Mouse (Mus musculus) forebrain, embryonic 16.5 days (tissue): ENCODE measurements at regions not wholly inside any gene's neighbourhood (a gene's known extent, or its start where the extent isn't known, plus 50 kb on each side); places are given as distances from the start of the nearest gene placed in this dataset.

ENCODE experiments used
- ATAC-seq: fragments of 200-750 bp; cut with Nextera tagmentation; 2 replicates; pipeline ENCODE4 v1.8.0; 2017; ENCODE audit warnings: mild to moderate bottlenecking, moderate library complexity
- H3K27ac ChIP-seq: fragments of 300-500 bp; sonication (generic); 2 replicates; pipeline ENCODE4 v1.5.1; 2014; ENCODE audit warnings: low read length, control low read depth
- H3K27me3 ChIP-seq: fragments of 300-500 bp; sonication (generic); replicated peaks from 2 replicates; pipeline ENCODE4 v1.6.1; 2014; ENCODE audit warnings: low read length; ENCODE audit not compliant: control insufficient read depth, insufficient read depth
- H3K36me3 ChIP-seq: fragments of 300-500 bp; sonication (generic); 2 replicates; pipeline ENCODE4 v1.6.1; 2014; ENCODE audit not compliant: control insufficient read depth, insufficient read depth
- H3K4me1 ChIP-seq: fragments of 300-500 bp; sonication (generic); replicated peaks from 2 replicates; pipeline ENCODE4 v1.6.1; 2014; ENCODE audit warnings: low read length; ENCODE audit not compliant: control insufficient read depth, insufficient read depth
- H3K4me2 ChIP-seq: fragments of 300-500 bp; sonication (generic); 2 replicates; pipeline ENCODE4 v1.6.1; 2014; ENCODE audit warnings: mild to moderate bottlenecking, low read length, control low read depth
- H3K4me3 ChIP-seq: fragments of 300-500 bp; sonication (generic); replicated peaks from 2 replicates; pipeline ENCODE4 v1.5.1; 2014; ENCODE audit warnings: mild to moderate bottlenecking, low read length, control low read depth
- H3K9ac ChIP-seq: fragments of 300-500 bp; sonication (generic); replicated peaks from 2 replicates; pipeline ENCODE4 v1.6.1; 2014; ENCODE audit warnings: low read depth, low read length, control low read depth
- H3K9me3 ChIP-seq: fragments of 300-500 bp; sonication (generic); 2 replicates; pipeline ENCODE4 v1.6.1; 2016; ENCODE audit warnings: low read length; ENCODE audit not compliant: control insufficient read depth
- WGBS: fragments of 180-500 bp; shearing (Covaris S2); extraction: QIAGEN DNeasy Blood & Tissue Kit; methylation state at CpG from one replicate; pipeline ENCODE4 v1.1.7; 2014; 5-methylcytosine and 5-hydroxymethylcytosine counted together

GRCm38 (mm10) chr17:60018752-60019323 lies 1005.7 kb upstream of the Nudt12 start:
- Histone ChIP-seq H3K27ac (no peak overlapping the region), H3K9me3 (no peaks in the 10 kb centered on the region), H3K9ac (no peak overlapping the region), H3K4me2 (no peak overlapping the region), H3K27me3 (no peaks in the 10 kb centered on the region), H3K4me3 (no peak overlapping the region), H3K4me1 (peaks cover 2% of the 10 kb centered on the region; the same call in 1 of the 2 replicates), H3K36me3 (no peaks in the 10 kb centered on the region)
- 30% methylated on average over 6 of the region's 6 CpGs for WGBS
- peak; percentile 55 for ATAC-seq

GRCm38 (mm10) chr17:59997952-59998351 lies 984.8 kb upstream of the Nudt12 start:
- Histone ChIP-seq H3K9me3 (no peaks in the 10 kb centered on the region), H3K36me3 (no peaks in the 10 kb centered on the region), H3K4me1 (no peaks in the 10 kb centered on the region), H3K27me3 (no peaks in the 10 kb centered on the region), H3K4me2 (no peak overlapping the region), H3K27ac (no peak overlapping the region), H3K4me3 (no peak overlapping the region), H3K9ac (no peak overlapping the region)
- WGBS: 80% methylated on average over 4 of the region's 4 CpGs
- ATAC-seq: no peak

GRCm38 (mm10) chr17:59979325-59979880 lies 966.2 kb upstream of the Nudt12 start:
- Histone ChIP-seq H3K9ac (no peak overlapping the region), H3K27ac (no peak overlapping the region), H3K9me3 (no peaks in the 10 kb centered on the region), H3K4me3 (no peak overlapping the region), H3K27me3 (no peaks in the 10 kb centered on the region), H3K4me2 (no peak overlapping the region), H3K36me3 (no peaks in the 10 kb centered on the region), H3K4me1 (no peaks in the 10 kb centered on the region)
- ATAC-seq: peak; percentile 33; the same call in 1 of the 2 replicates

- ATAC-seq: peak; percentile 77
- 69% methylated on average over 1 of the region's 1 CpGs for WGBS
- Histone ChIP-seq H3K36me3 (no peaks in the 10 kb centered on the region), H3K9me3 (no peaks in the 10 kb centered on the region), H3K4me2 (no peak overlapping the region), H3K27me3 (no peaks in the 10 kb centered on the region), H3K9ac (no peak overlapping the region), H3K27ac (no peak overlapping the region), H3K4me3 (no peak overlapping the region), H3K4me1 (no peaks in the 10 kb centered on the region)
These were observed 964.1 kb upstream of the Nudt12 start for GRCm38 (mm10) chr17:59977136-59977770.

- H3K9ac ChIP-seq: no peak overlapping the region
- H3K27ac ChIP-seq: no peak overlapping the region
- H3K4me1 ChIP-seq: no peaks in the 10 kb centered on the region
- no peaks in the 10 kb centered on the region for H3K36me3 ChIP-seq
- no peaks in the 10 kb centered on the region for H3K9me3 ChIP-seq
- H3K27me3 ChIP-seq: no peaks in the 10 kb centered on the region
- H3K4me3 ChIP-seq: no peak overlapping the region
- no peak for ATAC-seq
- no peak overlapping the region for H3K4me2 ChIP-seq
- WGBS: 92% methylated on average over 3 of the region's 3 CpGs
These were observed 954.2 kb upstream of the Nudt12 start for GRCm38 (mm10) chr17:59967383-59967782.

GRCm38 (mm10) chr17:59955300-59956057 lies 942.3 kb upstream of the Nudt12 start:
- no peaks in the 10 kb centered on the region for H3K9me3 ChIP-seq
- H3K27ac ChIP-seq: peak overlapping the region; percentile 61; the same call in 1 of the 2 replicates
- ATAC-seq: peak; percentile 93
- H3K4me1 ChIP-seq: peaks cover 5% of the 10 kb centered on the region; the same call in 1 of the 2 replicates
- no peaks in the 10 kb centered on the region for H3K27me3 ChIP-seq
- WGBS: 28% methylated on average over 4 of the region's 4 CpGs
- H3K4me3 ChIP-seq: no peak overlapping the region
- no peaks in the 10 kb centered on the region for H3K36me3 ChIP-seq
- no peak overlapping the region for H3K4me2 ChIP-seq
- H3K9ac ChIP-seq: no peak overlapping the region

GRCm38 (mm10) chr17:59946433-59946832 lies 933.3 kb upstream of the Nudt12 start:
- no peaks in the 10 kb centered on the region for H3K4me1 ChIP-seq
- H3K4me3 ChIP-seq: no peak overlapping the region
- no peaks in the 10 kb centered on the region for H3K27me3 ChIP-seq
- no peak overlapping the region for H3K9ac ChIP-seq
- no peak overlapping the region for H3K4me2 ChIP-seq
- WGBS: 68% methylated on average over 1 of the region's 1 CpGs
- no peaks in the 10 kb centered on the region for H3K36me3 ChIP-seq
- no peak for ATAC-seq
- no peak overlapping the region for H3K27ac ChIP-seq
- H3K9me3 ChIP-seq: no peaks in the 10 kb centered on the region

- ATAC-seq: no peak
- no peak overlapping the region for H3K4me3 ChIP-seq
- WGBS: 92% methylated on average over 3 of the region's 3 CpGs
These were observed 891.2 kb upstream of the Nudt12 start for GRCm38 (mm10) chr17:59904395-59904794.

GRCm38 (mm10) chr17:59877791-59878190 lies 864.6 kb upstream of the Nudt12 start:
- Histone ChIP-seq H3K27ac (no peak overlapping the region), H3K4me3 (no peak overlapping the region), H3K27me3 (no peaks in the 10 kb centered on the region), H3K4me1 (no peaks in the 10 kb centered on the region), H3K9ac (no peak overlapping the region), H3K9me3 (no peaks in the 10 kb centered on the region), H3K36me3 (no peaks in the 10 kb centered on the region), H3K4me2 (no peak overlapping the region)
- 63% methylated on average over 4 of the region's 4 CpGs for WGBS
- no peak for ATAC-seq

More at GRCm38 (mm10) chr17:59904395-59904794, 891.2 kb upstream of the Nudt12 start:
- Histone ChIP-seq H3K4me2 (no peak overlapping the region), H3K4me1 (no peaks in the 10 kb centered on the region), H3K9me3 (no peaks in the 10 kb centered on the region), H3K36me3 (no peaks in the 10 kb centered on the region), H3K27me3 (no peaks in the 10 kb centered on the region), H3K9ac (no peak overlapping the region), H3K27ac (no peak overlapping the region)
